Mouse (Mus musculus): ENCODE results near the gene Gm813. TPM values are rescaled to one million over a fixed set of nuclear protein-coding genes. Genes with fewer than 3 reads are reported as not detected.

Gene Gm813
- total and polyA plus RNA-seq, 2 experiments from 2014 or later, result not detected

DNA sequence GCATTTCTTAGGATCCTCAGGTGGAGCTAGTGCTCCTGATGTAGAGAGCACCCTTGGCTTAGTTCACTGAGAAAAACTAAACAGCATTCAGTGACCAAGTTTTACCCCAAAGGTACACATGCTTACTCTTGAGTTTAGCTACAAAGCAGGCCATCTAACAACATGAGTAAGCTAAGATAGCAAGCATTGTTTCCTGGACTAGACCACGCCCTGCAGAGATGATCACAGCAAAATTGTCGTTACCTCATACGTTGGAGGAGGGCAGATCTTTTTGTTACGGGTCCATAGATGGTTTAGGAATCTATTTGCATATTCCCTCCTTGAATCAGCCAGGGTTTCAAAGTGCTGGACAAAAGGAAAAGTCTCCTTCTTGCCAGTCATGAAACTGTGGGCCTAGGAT is 20.7 kb upstream of the Gm813 start:
- H3K4me2 ChIP-seq (ENCODE audit: low read depth, low read length), result no peak overlapping the region
- WGBS, result 79% methylated on average over 4 of the region's 4 CpGs
- no peak for DNase-seq (ENCODE audit: low spot score)

DNA sequence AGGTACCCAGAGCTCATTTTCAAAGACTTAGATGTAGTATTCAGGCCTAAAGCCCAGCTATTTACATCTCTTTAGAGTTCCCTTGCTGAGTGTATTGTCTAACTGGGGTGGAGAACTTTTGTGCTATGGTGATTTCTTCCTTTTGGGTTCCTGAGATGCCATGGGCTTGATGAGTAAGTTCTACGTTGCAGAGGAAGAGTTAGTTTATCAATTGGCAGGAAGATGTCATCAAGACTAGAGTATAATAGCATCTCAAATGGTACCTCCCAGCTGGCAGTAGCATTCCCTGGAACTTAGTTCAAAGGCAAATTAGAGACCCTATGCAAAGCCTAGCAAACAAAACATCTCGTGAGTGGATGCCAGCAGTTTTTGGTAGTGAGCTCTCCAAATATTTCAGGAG is 19.1 kb upstream of the Gm813 start:
- no peaks in the 10 kb centered on the region for H3K4me1 ChIP-seq (ENCODE audit: control insufficient read depth, insufficient read depth)
- no peak for ATAC-seq (ENCODE audit: insufficient read depth, low read depth)
- no peak overlapping the region for H3K27ac ChIP-seq (ENCODE audit: low read depth)
- no peaks in the 10 kb centered on the region for H3K27me3 ChIP-seq (ENCODE audit: control insufficient read depth, insufficient read depth, low read length)
- H3K4me3 ChIP-seq (ENCODE audit: low read depth, low read length), result no peak overlapping the region
- H3K9ac ChIP-seq (replicated peaks; ENCODE audit: low read depth, low read length), result no peak overlapping the region
- TF ChIP-seq EP300 (IDR thresholded peaks at IDR 0.05; ENCODE audit: low read depth) (no peak), CTCF (IDR thresholded peaks at IDR 0.05; ENCODE audit: low read depth) (no peak)
- no peaks in the 10 kb centered on the region for H3K36me3 ChIP-seq (replicated peaks; ENCODE audit: control insufficient read depth, insufficient read depth, low read length)
- H3K4me2 ChIP-seq (ENCODE audit: low read depth, low read length), result no peak overlapping the region
- DNase-seq (ENCODE audit: low spot score), result no peak
- no peaks in the 10 kb centered on the region for H3K9me3 ChIP-seq (replicated peaks; ENCODE audit: control insufficient read depth, low read length)
- WGBS, result 57% methylated on average over 2 of the region's 2 CpGs

More for the DNA sequence above, 20.7 kb upstream of the Gm813 start:
- no peak for ATAC-seq (ENCODE audit: insufficient read depth, low read depth)
- Histone ChIP-seq H3K27me3 (ENCODE audit: control insufficient read depth, insufficient read depth, low read length) (no peaks in the 10 kb centered on the region), H3K4me3 (ENCODE audit: low read depth, low read length) (no peak overlapping the region), H3K27ac (ENCODE audit: low read depth) (no peak overlapping the region), H3K9ac (replicated peaks; ENCODE audit: low read depth, low read length) (no peak overlapping the region), H3K4me1 (ENCODE audit: control insufficient read depth, insufficient read depth) (no peaks in the 10 kb centered on the region), H3K36me3 (replicated peaks; ENCODE audit: control insufficient read depth, insufficient read depth, low read length) (no peaks in the 10 kb centered on the region), H3K9me3 (replicated peaks; ENCODE audit: control insufficient read depth, low read length) (no peaks in the 10 kb centered on the region)
- TF ChIP-seq CTCF (IDR thresholded peaks at IDR 0.05; ENCODE audit: low read depth) (no peak), EP300 (IDR thresholded peaks at IDR 0.05; ENCODE audit: low read depth) (no peak)

GRCm38 (mm10) chr16:58629736-58630135 is 13.0 kb upstream of the Gm813 start:
- Histone ChIP-seq H3K4me1 (ENCODE audit: control insufficient read depth, insufficient read depth) (no peaks in the 10 kb centered on the region), H3K9me3 (replicated peaks; ENCODE audit: control insufficient read depth, low read length) (no peaks in the 10 kb centered on the region), H3K27me3 (ENCODE audit: control insufficient read depth, insufficient read depth, low read length) (no peaks in the 10 kb centered on the region), H3K4me3 (ENCODE audit: low read depth, low read length) (no peak overlapping the region), H3K4me2 (ENCODE audit: low read depth, low read length) (no peak overlapping the region), H3K9ac (replicated peaks; ENCODE audit: low read depth, low read length) (no peak overlapping the region), H3K27ac (ENCODE audit: low read depth) (no peak overlapping the region), H3K36me3 (replicated peaks; ENCODE audit: control insufficient read depth, insufficient read depth, low read length) (no peaks in the 10 kb centered on the region)
- WGBS, result 43% methylated on average over 2 of the region's 2 CpGs
- ATAC-seq (ENCODE audit: insufficient read depth, low read depth) (no peak), DNase-seq (ENCODE audit: low spot score) (no peak)
- no peak for TF ChIP-seq CTCF (IDR thresholded peaks at IDR 0.05; ENCODE audit: low read depth)
- no peak for TF ChIP-seq EP300 (IDR thresholded peaks at IDR 0.05; ENCODE audit: low read depth)

GRCm38 (mm10) chr16:58628968-58629367 is 12.2 kb upstream of the Gm813 start:
- Histone ChIP-seq H3K9me3 (replicated peaks; ENCODE audit: control insufficient read depth, low read length) (no peaks in the 10 kb centered on the region), H3K27ac (ENCODE audit: low read depth) (no peak overlapping the region), H3K27me3 (ENCODE audit: control insufficient read depth, insufficient read depth, low read length) (no peaks in the 10 kb centered on the region), H3K9ac (replicated peaks; ENCODE audit: low read depth, low read length) (no peak overlapping the region), H3K4me1 (ENCODE audit: control insufficient read depth, insufficient read depth) (no peaks in the 10 kb centered on the region), H3K36me3 (replicated peaks; ENCODE audit: control insufficient read depth, insufficient read depth, low read length) (no peaks in the 10 kb centered on the region), H3K4me2 (ENCODE audit: low read depth, low read length) (no peak overlapping the region), H3K4me3 (ENCODE audit: low read depth, low read length) (no peak overlapping the region)
- TF ChIP-seq EP300 (IDR thresholded peaks at IDR 0.05; ENCODE audit: low read depth) (no peak), CTCF (IDR thresholded peaks at IDR 0.05; ENCODE audit: low read depth) (no peak)
- ATAC-seq (ENCODE audit: insufficient read depth, low read depth) (no peak), DNase-seq (ENCODE audit: low spot score) (no peak)
- 78% methylated on average over 5 of the region's 5 CpGs for WGBS

- WGBS, result 94% methylated on average over 2 of the region's 2 CpGs
- ATAC-seq (ENCODE audit: insufficient read depth, low read depth), result no peak
- H3K9me3 ChIP-seq (replicated peaks; ENCODE audit: control insufficient read depth, low read length), result no peaks in the 10 kb centered on the region
- TF ChIP-seq CTCF (IDR thresholded peaks at IDR 0.05; ENCODE audit: low read depth), result no peak
- no peak for TF ChIP-seq EP300 (IDR thresholded peaks at IDR 0.05; ENCODE audit: low read depth)
- H3K4me1 ChIP-seq (ENCODE audit: control insufficient read depth, insufficient read depth), result no peaks in the 10 kb centered on the region
- no peak overlapping the region for H3K4me2 ChIP-seq (ENCODE audit: low read depth, low read length)
- DNase-seq (ENCODE audit: low spot score), result no peak
- no peaks in the 10 kb centered on the region for H3K36me3 ChIP-seq (replicated peaks; ENCODE audit: control insufficient read depth, insufficient read depth, low read length)
- H3K4me3 ChIP-seq (ENCODE audit: low read depth, low read length), result no peak overlapping the region
- no peaks in the 10 kb centered on the region for H3K27me3 ChIP-seq (ENCODE audit: control insufficient read depth, insufficient read depth, low read length)
- no peak overlapping the region for H3K9ac ChIP-seq (replicated peaks; ENCODE audit: low read depth, low read length)
- H3K27ac ChIP-seq (ENCODE audit: low read depth), result no peak overlapping the region
Measured at GRCm38 (mm10) chr16:58628336-58628680, 11.5 kb upstream of the Gm813 start.

DNA sequence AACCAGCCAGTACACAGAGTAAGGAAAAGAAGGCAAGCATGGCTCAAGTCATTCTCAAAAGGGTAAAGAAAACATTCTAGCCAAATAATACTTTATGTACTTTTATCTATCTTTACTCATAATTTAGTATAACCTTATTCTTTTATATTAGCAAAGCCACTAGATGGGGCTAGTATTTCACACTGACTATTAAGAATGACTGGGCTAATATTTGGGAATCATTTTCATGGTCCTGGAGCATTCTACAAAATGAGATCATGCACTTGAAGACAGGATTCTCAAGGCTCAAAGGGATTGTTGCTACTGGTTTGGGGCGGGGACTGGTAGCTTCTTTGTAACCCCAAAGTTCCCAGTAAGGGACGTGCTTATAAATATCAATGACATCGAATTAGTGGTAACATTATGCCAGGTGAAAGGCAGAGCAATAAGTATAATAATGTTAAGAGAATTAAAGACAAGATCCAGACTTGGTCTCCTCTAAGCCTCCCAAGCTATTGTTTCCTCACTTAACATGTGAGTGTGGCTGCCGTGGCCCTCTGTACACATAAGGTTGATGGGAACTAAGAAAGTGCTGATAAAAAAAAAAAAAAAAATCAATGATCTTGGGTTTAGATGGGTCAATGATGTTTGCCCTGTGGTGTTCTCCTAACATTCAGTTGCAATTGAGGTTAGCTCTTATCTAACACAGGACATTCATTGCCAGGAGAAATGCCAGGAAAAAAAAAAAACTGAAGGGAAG is 11.0 kb upstream of the Gm813 start:
- TF ChIP-seq CTCF (IDR thresholded peaks at IDR 0.05; ENCODE audit: low read depth) (peak; percentile 33), EP300 (IDR thresholded peaks at IDR 0.05; ENCODE audit: low read depth) (no peak)
- Histone ChIP-seq H3K27me3 (ENCODE audit: control insufficient read depth, insufficient read depth, low read length) (no peaks in the 10 kb centered on the region), H3K27ac (ENCODE audit: low read depth) (no peak overlapping the region), H3K4me3 (ENCODE audit: low read depth, low read length) (no peak overlapping the region), H3K4me2 (ENCODE audit: low read depth, low read length) (no peak overlapping the region), H3K4me1 (ENCODE audit: control insufficient read depth, insufficient read depth) (no peaks in the 10 kb centered on the region), H3K36me3 (replicated peaks; ENCODE audit: control insufficient read depth, insufficient read depth, low read length) (no peaks in the 10 kb centered on the region), H3K9me3 (replicated peaks; ENCODE audit: control insufficient read depth, low read length) (no peaks in the 10 kb centered on the region), H3K9ac (replicated peaks; ENCODE audit: low read depth, low read length) (no peak overlapping the region)
- ATAC-seq (ENCODE audit: insufficient read depth, low read depth) (no peak), DNase-seq (ENCODE audit: low spot score) (no peak)
- WGBS, result 90% methylated on average over 4 of the region's 4 CpGs
